Mouse (Mus musculus) CH12.LX (cell line): ENCODE data around the gene Hoxa13. TPM values are rescaled to one million over a fixed set of nuclear protein-coding genes. Genes with fewer than 3 reads are reported as not detected.

Experiments
- DNase-seq: peaks from one replicate; pipeline ENCODE4 v3.0.0-alpha.2; 2013; ENCODE audit errors: extremely low read depth
- H3K27ac ChIP-seq: 2 replicates; pipeline ENCODE4 v1.5.1; 2012; ENCODE audit warnings: low read depth, mild to moderate bottlenecking, control low read depth, moderate library complexity; ENCODE audit not compliant: insufficient read depth
- H3K27me3 ChIP-seq: replicated peaks from 2 replicates; pipeline ENCODE3; 2012; ENCODE audit warnings: inconsistent platforms
- H3K36me3 ChIP-seq, 2 experiments: replicated peaks in 1 of 2; 2 replicates each; pipeline versions ENCODE3 to v1.6.1; 2012; ENCODE audit warnings: inconsistent platforms in 1 of 2, low read length in 1 of 2, mild to moderate bottlenecking in 1 of 2, mixed read lengths in 1 of 2, moderate library complexity in 1 of 2; ENCODE audit not compliant: control insufficient read depth in 1 of 2, insufficient read depth in 1 of 2
- H3K4me1 ChIP-seq, 2 experiments: 2 replicates each; pipeline ENCODE4 v1.6.1; 2012; ENCODE audit warnings: inconsistent platforms in 1 of 2, moderate library complexity in 1 of 2; ENCODE audit not compliant: insufficient read depth in 2 of 2, control insufficient read depth in 1 of 2
- H3K4me2 ChIP-seq: 2 replicates; pipeline ENCODE4 v1.6.1; 2012; ENCODE audit warnings: low read depth, mild to moderate bottlenecking, control low read depth; ENCODE audit not compliant: poor library complexity, insufficient read depth, severe bottlenecking
- H3K4me3 ChIP-seq, 3 experiments: fragments of 150-350 bp in 1 of 3; sonication (generic) in 1 of 3; replicated peaks in 1 of 3; 2 replicates each; pipeline versions ENCODE3 to v1.5.1; 2011 to 2012; ENCODE audit warnings: low read depth in 2 of 3, low read length in 2 of 3, mild to moderate bottlenecking in 2 of 3, moderate library complexity in 2 of 3, control low read depth in 1 of 3, improper control_type of control experiment in 1 of 3, inconsistent platforms in 1 of 3, mixed read lengths in 1 of 3; ENCODE audit not compliant: poor library complexity in 1 of 3
- H3K79me2 ChIP-seq: replicated peaks from 2 replicates; pipeline ENCODE4 v1.6.1; 2012; ENCODE audit warnings: mild to moderate bottlenecking, moderate library complexity; ENCODE audit not compliant: control insufficient read depth, poor library complexity, insufficient read depth, severe bottlenecking; ENCODE audit errors: extremely low read depth
- H3K9ac ChIP-seq: 2 replicates; pipeline ENCODE4 v1.6.1; 2012; ENCODE audit warnings: low read depth, mild to moderate bottlenecking, control low read depth, moderate library complexity; ENCODE audit not compliant: insufficient read depth
- H3K9me3 ChIP-seq: replicated peaks from 2 replicates; pipeline ENCODE3; 2012; ENCODE audit warnings: low read length, inconsistent platforms, mixed read lengths
- BHLHE40 ChIP-seq: IDR thresholded peaks from 2 replicates; pipeline ENCODE4 v1.6.1; 2011; ENCODE audit warnings: mild to moderate bottlenecking, low read depth, low read length, improper control_type of control experiment
- CHD1 ChIP-seq: IDR thresholded peaks from 2 replicates; pipeline ENCODE4 v1.6.1; 2012; ENCODE audit warnings: low read depth, low read length, improper control_type of control experiment, inconsistent platforms
- CHD2 ChIP-seq: IDR thresholded peaks from 2 replicates; pipeline ENCODE4 v1.6.1; 2011; ENCODE audit warnings: low read length, improper control_type of control experiment
- CTCF ChIP-seq, 2 experiments: IDR thresholded peaks in 1 of 2; conservative IDR thresholded peaks in 1 of 2; 2 replicates each; pipeline ENCODE4 v1.5.1; 2011 to 2012; ENCODE audit warnings: low read depth in 2 of 2, low read length in 2 of 2, improper control_type of control experiment in 1 of 2, inconsistent platforms in 1 of 2, mild to moderate bottlenecking in 1 of 2, moderate library complexity in 1 of 2
- ELF1 ChIP-seq: IDR thresholded peaks from 2 replicates; pipeline ENCODE4 v1.6.1; 2014; ENCODE audit warnings: low read depth, mild to moderate bottlenecking, inconsistent platforms, low read length, improper control_type of control experiment
- EP300 ChIP-seq: IDR thresholded peaks from 2 replicates; pipeline ENCODE4 v1.6.1; 2011; ENCODE audit warnings: low read length, improper control_type of control experiment
- HCFC1 ChIP-seq: IDR thresholded peaks from 2 replicates; pipeline ENCODE4 v1.6.1; 2012; ENCODE audit warnings: low read depth, mild to moderate bottlenecking, inconsistent platforms, low read length, improper control_type of control experiment
- IRF4 ChIP-seq: IDR thresholded peaks from 2 replicates; pipeline ENCODE4 v1.6.1; 2014; ENCODE audit warnings: low read depth, mild to moderate bottlenecking, inconsistent platforms, low read length, improper control_type of control experiment
- JUN ChIP-seq: IDR thresholded peaks from 2 replicates; pipeline ENCODE4 v1.6.1; 2011; ENCODE audit warnings: low read depth, mild to moderate bottlenecking, low read length, improper control_type of control experiment, moderate library complexity; ENCODE audit not compliant: insufficient read depth
- JUND ChIP-seq: conservative IDR thresholded peaks from 2 replicates; pipeline ENCODE4 v1.6.1; 2011; ENCODE audit warnings: low read depth, low read length, improper control_type of control experiment
- KAT2A ChIP-seq: IDR thresholded peaks from 2 replicates; pipeline ENCODE4 v1.6.1; 2012; ENCODE audit warnings: low read length, improper control_type of control experiment, inconsistent platforms; ENCODE audit not compliant: insufficient replicate concordance
- MAX ChIP-seq: IDR thresholded peaks from 2 replicates; pipeline ENCODE4 v1.6.1; 2011; ENCODE audit warnings: low read length, improper control_type of control experiment
- MAZ ChIP-seq: IDR thresholded peaks from 2 replicates; pipeline ENCODE4 v1.6.1; 2012; ENCODE audit warnings: low read depth, mild to moderate bottlenecking, inconsistent platforms, low read length, improper control_type of control experiment, moderate library complexity
- MEF2A ChIP-seq: IDR thresholded peaks from 2 replicates; pipeline ENCODE4 v1.6.1; 2014; ENCODE audit warnings: low read depth, mild to moderate bottlenecking, inconsistent platforms, low read length, improper control_type of control experiment, borderline replicate concordance
- MXI1 ChIP-seq: IDR thresholded peaks from 2 replicates; pipeline ENCODE4 v1.6.1; 2011; ENCODE audit warnings: mild to moderate bottlenecking, low read depth, low read length, improper control_type of control experiment
- MYC ChIP-seq: IDR thresholded peaks from 2 replicates; pipeline ENCODE4 v1.6.1; 2011; ENCODE audit warnings: low read depth, mild to moderate bottlenecking, improper control_type of control experiment, low read length
- NELFE ChIP-seq: IDR thresholded peaks from 2 replicates; pipeline ENCODE4 v1.6.1; 2011; ENCODE audit warnings: low read depth, low read length, improper control_type of control experiment
- POLR2A ChIP-seq: IDR thresholded peaks from 2 replicates; pipeline ENCODE4 v1.6.1; 2011; ENCODE audit warnings: low read depth, mild to moderate bottlenecking, improper control_type of control experiment, low read length
- POLR2AphosphoS2 ChIP-seq: IDR thresholded peaks from 2 replicates; pipeline ENCODE4 v1.6.1; 2011; ENCODE audit warnings: low read depth, low read length, improper control_type of control experiment
- RCOR1 ChIP-seq: conservative IDR thresholded peaks from 2 replicates; pipeline ENCODE4 v1.6.1; 2012; ENCODE audit warnings: low read depth, mild to moderate bottlenecking, inconsistent platforms, low read length, improper control_type of control experiment
- SIN3A ChIP-seq: IDR thresholded peaks from 2 replicates; pipeline ENCODE4 v1.6.1; 2012; ENCODE audit warnings: low read length, improper control_type of control experiment, inconsistent platforms
- SMC3 ChIP-seq: IDR thresholded peaks from 2 replicates; pipeline ENCODE4 v1.6.1; 2011; ENCODE audit warnings: low read depth, low read length, improper control_type of control experiment
- TCF12 ChIP-seq: IDR thresholded peaks from 2 replicates; pipeline ENCODE4 v1.6.1; 2014; ENCODE audit warnings: low read depth, mild to moderate bottlenecking, inconsistent platforms, low read length, improper control_type of control experiment
- UBTF ChIP-seq: IDR thresholded peaks from 2 replicates; pipeline ENCODE4 v1.6.1; 2012; ENCODE audit warnings: low read depth, mild to moderate bottlenecking, inconsistent platforms, low read length, improper control_type of control experiment, moderate library complexity
- USF2 ChIP-seq: conservative IDR thresholded peaks from 2 replicates; pipeline ENCODE4 v1.6.1; 2011; ENCODE audit warnings: low read depth, low read length, improper control_type of control experiment
- ZC3H11A ChIP-seq: IDR thresholded peaks from 2 replicates; pipeline ENCODE4 v1.6.1; 2012; ENCODE audit warnings: low read depth, mild to moderate bottlenecking, inconsistent platforms, low read length, improper control_type of control experiment
- ZKSCAN1 ChIP-seq: IDR thresholded peaks from 2 replicates; pipeline ENCODE4 v1.6.1; 2012; ENCODE audit warnings: low read depth, inconsistent platforms, low read length, improper control_type of control experiment, borderline replicate concordance
- ZMIZ1 ChIP-seq: IDR thresholded peaks from 2 replicates; pipeline ENCODE4 v1.6.1; 2012; ENCODE audit warnings: low read depth, mild to moderate bottlenecking, inconsistent platforms, low read length, improper control_type of control experiment
- dilution Hi-C: fragments of 300-500 bp; cut with MboI; formaldehyde crosslinking; loops from 2 replicates; pipeline ENCODE4 v1.14.3; 2020; ENCODE audit warnings: low sequenced_read_pairs; ENCODE audit not compliant: extremely low pct_unique_long_range_greater_than_20kb, extremely low pct_ligation_motif_present
- in situ Hi-C: fragments of 300-500 bp; cut with MboI; formaldehyde crosslinking; loops from 3 replicates; pipeline ENCODE4 v1.14.3; 2019; ENCODE audit warnings: low sequenced_read_pairs, low pct_ligation_motif_present, low pct_unique_long_range_greater_than_20kb, mixed read lengths
- polyA plus RNA-seq: library from polyadenylated mRNA; unstranded; fragments of >175 nt; gene quantifications from 2 replicates; pipeline ENCODE4 v1.2.1, GENCODE M21; 2012; ENCODE audit warnings: low read depth; ENCODE audit not compliant: insufficient read length
- total RNA-seq, 2 experiments: library from RNA; depleted of rRNA; stranded (reverse); fragments of 300-350 nt in 1 of 2; fragments of >200 nt in 1 of 2; gene quantifications; 2 replicates each; pipeline ENCODE4 v1.2.3; 2012 to 2014

Hoxa13 gene
- total and polyA plus RNA-seq, 3 experiments = 0.17 TPM; not detected in 2

GRCm38 (mm10) chr6:52244471-52245039 lies 16.1 kb downstream of the Hoxa13 start:
- Histone ChIP-seq H3K9ac (no peak overlapping the region), H3K36me3 (no peaks in the 10 kb centered on the region), H3K4me1 (peaks cover 0 to 9% of the 10 kb centered on the region in 2 experiments; a peak in 2 of 4 replicates), H3K4me2 (no peak overlapping the region), H3K9me3 (peaks cover 5% of the 10 kb centered on the region), H3K27ac (no peak overlapping the region), H3K27me3 (no peaks in the 10 kb centered on the region), H3K4me3 (no peak overlapping the region), H3K79me2 (no peaks in the 10 kb centered on the region)
- DNase-seq = no peak
- dilution Hi-C loops (no loop called here), in situ Hi-C loops (no loop called here)
- TF ChIP-seq MAZ = no peak
- no peak for TF ChIP-seq EP300
- no peak for TF ChIP-seq ZKSCAN1
- no peak for TF ChIP-seq ELF1
- TF ChIP-seq POLR2AphosphoS2 = no peak
- TF ChIP-seq CTCF (conservative IDR thresholded peaks at IDR 0.05 in 1 of 2, IDR thresholded peaks at IDR 0.05 in 1 of 2; ENCODE audit: low read depth in 2 of 2, low read length in 2 of 2) = no peak
- no peak for TF ChIP-seq BHLHE40
- TF ChIP-seq HCFC1 = no peak
- TF ChIP-seq ZMIZ1 = no peak
- TF ChIP-seq TCF12 = no peak
- TF ChIP-seq CHD1 = no peak
- no peak for TF ChIP-seq ZC3H11A
- no peak for TF ChIP-seq POLR2A
- no peak for TF ChIP-seq UBTF
- no peak for TF ChIP-seq MYC
- no peak for TF ChIP-seq MAX
- TF ChIP-seq SIN3A = no peak
- no peak for TF ChIP-seq NELFE
- TF ChIP-seq IRF4 = no peak

- H3K9ac ChIP-seq = no peak overlapping the region
- H3K4me1 ChIP-seq = peaks cover 0 to 12% of the 10 kb centered on the region in 2 experiments; a peak in 2 of 4 replicates
- H3K79me2 ChIP-seq = no peaks in the 10 kb centered on the region
- no peak overlapping the region for H3K4me3 ChIP-seq
- in situ Hi-C loops = no loop called here
- dilution Hi-C loops = no loop called here
- no peak for DNase-seq
- no peak overlapping the region for H3K27ac ChIP-seq
- no peaks in the 10 kb centered on the region for H3K36me3 ChIP-seq
- no peak overlapping the region for H3K4me2 ChIP-seq
- TF ChIP-seq JUND (no peak), KAT2A (no peak), POLR2AphosphoS2 (no peak), MEF2A (no peak), MAZ (no peak), IRF4 (no peak), RCOR1 (no peak), EP300 (no peak), POLR2A (no peak), UBTF (no peak), SMC3 (no peak), ZKSCAN1 (no peak), CHD2 (no peak), USF2 (no peak), JUN (no peak), MXI1 (no peak)
- peaks cover 5% of the 10 kb centered on the region for H3K9me3 ChIP-seq
- no peaks in the 10 kb centered on the region for H3K27me3 ChIP-seq
Measured at GRCm38 (mm10) chr6:52243681-52244121, 17.0 kb downstream of the Hoxa13 start.
